Mouse (Mus musculus): Measurements from ENCODE around the gene Stard13. TPM values are rescaled to one million over a fixed set of nuclear protein-coding genes. Genes with fewer than 3 reads are reported as not detected.

Gene Stard13
- polyA plus RNA-seq, 1 experiment, result 6.3 TPM

- Histone ChIP-seq H3K27ac (replicated peaks; ENCODE audit: low read depth, low read length) (no peak overlapping the region), H3K4me1 (ENCODE audit: control insufficient read depth, insufficient read depth, insufficient read length, low read length) (peaks cover 10% of the 10 kb centered on the region; the same call in 1 of the 2 replicates), H3K4me3 (ENCODE audit: insufficient read depth, low read depth, low read length) (no peak overlapping the region)
These were observed 84.1 kb downstream of the Stard13 start for GRCm38 (mm10) chr5:151149509-151149908.

- peaks cover 16% of the 10 kb centered on the region for H3K4me1 ChIP-seq (ENCODE audit: control insufficient read depth, insufficient read depth, insufficient read length, low read length)
- H3K4me3 ChIP-seq (ENCODE audit: insufficient read depth, low read depth, low read length), result no peak overlapping the region
- H3K27ac ChIP-seq (replicated peaks; ENCODE audit: low read depth, low read length), result no peak overlapping the region; the same call in 1 of the 2 replicates
These were observed 85.6 kb downstream of the Stard13 start for GRCm38 (mm10) chr5:151148079-151148478.

- peaks cover 24% of the 10 kb centered on the region for H3K4me1 ChIP-seq (ENCODE audit: control insufficient read depth, insufficient read depth, insufficient read length, low read length)
- no peak overlapping the region for H3K4me3 ChIP-seq (ENCODE audit: insufficient read depth, low read depth, low read length)
- H3K27ac ChIP-seq (replicated peaks; ENCODE audit: low read depth, low read length), result no peak overlapping the region
These were observed 87.8 kb downstream of the Stard13 start for GRCm38 (mm10) chr5:151145807-151146206.

GRCm38 (mm10) chr5:151143955-151144354 lies 89.7 kb downstream of the Stard13 start:
- peaks cover 24% of the 10 kb centered on the region for H3K4me1 ChIP-seq (ENCODE audit: control insufficient read depth, insufficient read depth, insufficient read length, low read length)
- H3K27ac ChIP-seq (replicated peaks; ENCODE audit: low read depth, low read length), result peak overlapping the region; percentile 36
- no peak overlapping the region for H3K4me3 ChIP-seq (ENCODE audit: insufficient read depth, low read depth, low read length)

GRCm38 (mm10) chr5:151142671-151143601 lies 90.7 kb downstream of the Stard13 start:
- peaks cover 26% of the 10 kb centered on the region for H3K4me1 ChIP-seq (ENCODE audit: control insufficient read depth, insufficient read depth, insufficient read length, low read length)
- H3K4me3 ChIP-seq (ENCODE audit: insufficient read depth, low read depth, low read length), result no peak overlapping the region
- peak overlapping the region; percentile 73 for H3K27ac ChIP-seq (replicated peaks; ENCODE audit: low read depth, low read length)

GRCm38 (mm10) chr5:151142241-151142640 lies 91.4 kb downstream of the Stard13 start:
- H3K27ac ChIP-seq (replicated peaks; ENCODE audit: low read depth, low read length), result peak overlapping the region; percentile 73
- no peak overlapping the region for H3K4me3 ChIP-seq (ENCODE audit: insufficient read depth, low read depth, low read length)
- H3K4me1 ChIP-seq (ENCODE audit: control insufficient read depth, insufficient read depth, insufficient read length, low read length), result peaks cover 26% of the 10 kb centered on the region

GRCm38 (mm10) chr5:151137901-151138300 lies 95.7 kb downstream of the Stard13 start:
- Histone ChIP-seq H3K4me1 (ENCODE audit: control insufficient read depth, insufficient read depth, insufficient read length, low read length) (peaks cover 23% of the 10 kb centered on the region), H3K27ac (replicated peaks; ENCODE audit: low read depth, low read length) (peak overlapping the region; percentile 50), H3K4me3 (ENCODE audit: insufficient read depth, low read depth, low read length) (no peak overlapping the region)

GRCm38 (mm10) chr5:151137311-151137710 lies 96.3 kb downstream of the Stard13 start:
- no peak overlapping the region for H3K27ac ChIP-seq (replicated peaks; ENCODE audit: low read depth, low read length)
- H3K4me1 ChIP-seq (ENCODE audit: control insufficient read depth, insufficient read depth, insufficient read length, low read length), result peaks cover 19% of the 10 kb centered on the region

GRCm38 (mm10) chr5:151135965-151136364 lies 97.7 kb downstream of the Stard13 start:
- H3K27ac ChIP-seq (replicated peaks; ENCODE audit: low read depth, low read length), result peak overlapping the region; percentile 15; the same call in 1 of the 2 replicates
- H3K4me1 ChIP-seq (ENCODE audit: control insufficient read depth, insufficient read depth, insufficient read length, low read length), result peaks cover 13% of the 10 kb centered on the region

More at GRCm38 (mm10) chr5:151137311-151137710, 96.3 kb downstream of the Stard13 start:
- H3K4me3 ChIP-seq (ENCODE audit: insufficient read depth, low read depth, low read length), result no peak overlapping the region

GRCm38 (mm10) chr5:151135078-151135826 lies 98.4 kb downstream of the Stard13 start:
- Histone ChIP-seq H3K27ac (replicated peaks; ENCODE audit: low read depth, low read length) (peak overlapping the region; percentile 35; the same call in 1 of the 2 replicates), H3K4me3 (ENCODE audit: insufficient read depth, low read depth, low read length) (no peak overlapping the region), H3K4me1 (ENCODE audit: control insufficient read depth, insufficient read depth, insufficient read length, low read length) (peaks cover 11% of the 10 kb centered on the region)

More at GRCm38 (mm10) chr5:151135965-151136364, 97.7 kb downstream of the Stard13 start:
- H3K4me3 ChIP-seq (ENCODE audit: insufficient read depth, low read depth, low read length), result no peak overlapping the region

GRCm38 (mm10) chr5:151134202-151134601 lies 99.4 kb downstream of the Stard13 start:
- Histone ChIP-seq H3K4me1 (ENCODE audit: control insufficient read depth, insufficient read depth, insufficient read length, low read length) (peaks cover 17% of the 10 kb centered on the region), H3K27ac (replicated peaks; ENCODE audit: low read depth, low read length) (no peak overlapping the region), H3K4me3 (ENCODE audit: insufficient read depth, low read depth, low read length) (no peak overlapping the region)

GRCm38 (mm10) chr5:151133744-151134143 lies 99.9 kb downstream of the Stard13 start:
- peaks cover 17% of the 10 kb centered on the region for H3K4me1 ChIP-seq (ENCODE audit: control insufficient read depth, insufficient read depth, insufficient read length, low read length)
- no peak overlapping the region for H3K27ac ChIP-seq (replicated peaks; ENCODE audit: low read depth, low read length)
- no peak overlapping the region for H3K4me3 ChIP-seq (ENCODE audit: insufficient read depth, low read depth, low read length)

GRCm38 (mm10) chr5:151129762-151130161 lies 103.9 kb downstream of the Stard13 start:
- peak overlapping the region; percentile 73; the same call in 1 of the 2 replicates for H3K27ac ChIP-seq (replicated peaks; ENCODE audit: low read depth, low read length)
- H3K4me3 ChIP-seq (ENCODE audit: insufficient read depth, low read depth, low read length), result no peak overlapping the region
- peaks cover 11% of the 10 kb centered on the region; the same call in 1 of the 2 replicates for H3K4me1 ChIP-seq (ENCODE audit: control insufficient read depth, insufficient read depth, insufficient read length, low read length)

- H3K4me3 ChIP-seq (ENCODE audit: insufficient read depth, low read depth, low read length), result peak overlapping the region; percentile 39
- H3K4me1 ChIP-seq (ENCODE audit: control insufficient read depth, insufficient read depth, insufficient read length, low read length), result peaks cover 11% of the 10 kb centered on the region; the same call in 1 of the 2 replicates
- H3K27ac ChIP-seq (replicated peaks; ENCODE audit: low read depth, low read length), result peak overlapping the region; percentile 34
These were observed 106.3 kb downstream of the Stard13 start for GRCm38 (mm10) chr5:151127298-151127717.

GRCm38 (mm10) chr5:151126608-151127005 lies 107.0 kb downstream of the Stard13 start:
- H3K4me3 ChIP-seq (ENCODE audit: insufficient read depth, low read depth, low read length), result peak overlapping the region; percentile 19
- peaks cover 11% of the 10 kb centered on the region; the same call in 1 of the 2 replicates for H3K4me1 ChIP-seq (ENCODE audit: control insufficient read depth, insufficient read depth, insufficient read length, low read length)
- H3K27ac ChIP-seq (replicated peaks; ENCODE audit: low read depth, low read length), result no peak overlapping the region

All from brown adipose tissue, adult 24 weeks (tissue).